Mouse (Mus musculus) MEL (cell line): ENCODE results near the gene Adamtsl1. TPM values are rescaled to one million over a fixed set of nuclear protein-coding genes. Genes with fewer than 3 reads are reported as not detected.

ENCODE experiments used
- DNase-seq: peaks from one replicate; pipeline ENCODE4 v3.0.0; 2011; ENCODE audit warnings: low read depth, low spot score
- H3K27ac ChIP-seq: 2 replicates; pipeline ENCODE4 v1.5.1; 2012; ENCODE audit warnings: low read depth, mild to moderate bottlenecking, control low read depth, low read length, moderate library complexity; ENCODE audit not compliant: control insufficient read depth
- H3K27me3 ChIP-seq, 2 experiments: fragments of 150-350 bp in 1 of 2; sonication (generic) in 1 of 2; 2 replicates each; pipeline ENCODE4 v1.6.1; 2012; ENCODE audit warnings: low read length in 2 of 2, mild to moderate bottlenecking in 2 of 2, improper control_type of control experiment in 1 of 2, moderate library complexity in 1 of 2; ENCODE audit not compliant: insufficient read depth in 2 of 2, control insufficient read depth in 1 of 2
- H3K36me3 ChIP-seq, 2 experiments: 2 replicates each; pipeline ENCODE4 v1.6.1; 2012 to 2014; ENCODE audit warnings: low read length in 2 of 2, improper control_type of control experiment in 1 of 2, inconsistent platforms in 1 of 2, mild to moderate bottlenecking in 1 of 2; ENCODE audit not compliant: insufficient read depth in 2 of 2, control insufficient read depth in 1 of 2
- H3K4me1 ChIP-seq, 2 experiments: fragments of 150-350 bp in 1 of 2; sonication (generic) in 1 of 2; 2 replicates each; pipeline ENCODE4 v1.6.1; 2012; ENCODE audit warnings: low read length in 2 of 2, improper control_type of control experiment in 1 of 2, mild to moderate bottlenecking in 1 of 2; ENCODE audit not compliant: insufficient read depth in 2 of 2, control insufficient read depth in 1 of 2
- H3K4me3 ChIP-seq, 2 experiments: fragments of 150-350 bp in 1 of 2; sonication (generic) in 1 of 2; 2 replicates each; pipeline ENCODE4 v1.5.1; 2012; ENCODE audit warnings: low read depth in 2 of 2, low read length in 2 of 2, mild to moderate bottlenecking in 2 of 2, moderate library complexity in 2 of 2, control low read depth in 1 of 2, improper control_type of control experiment in 1 of 2; ENCODE audit not compliant: control insufficient read depth in 1 of 2, insufficient read depth in 1 of 2
- H3K79me2 ChIP-seq: 2 replicates; pipeline ENCODE4 v1.6.1; 2012; ENCODE audit warnings: mild to moderate bottlenecking, low read length, moderate library complexity; ENCODE audit not compliant: control insufficient read depth, poor library complexity, insufficient read depth
- H3K9ac ChIP-seq: 2 replicates; pipeline ENCODE4 v1.6.1; 2012; ENCODE audit warnings: low read depth, mild to moderate bottlenecking, control low read depth, low read length, moderate library complexity; ENCODE audit not compliant: control insufficient read depth, poor library complexity, severe bottlenecking
- H3K9me3 ChIP-seq: fragments of 150-350 bp; sonication (generic); replicated peaks from 2 replicates; pipeline ENCODE4 v1.6.1; 2012; ENCODE audit warnings: mild to moderate bottlenecking, low read length, improper control_type of control experiment, moderate library complexity; ENCODE audit not compliant: insufficient read depth
- ELF1 ChIP-seq: IDR thresholded peaks from 2 replicates; pipeline ENCODE4 v1.6.1; 2014; ENCODE audit warnings: low read depth, mild to moderate bottlenecking, inconsistent platforms, low read length, improper control_type of control experiment, moderate library complexity
- EP300 ChIP-seq, 2 experiments: IDR thresholded peaks; 2 replicates each; pipeline ENCODE4 v1.6.1; 2011; ENCODE audit warnings: improper control_type of control experiment in 2 of 2, low read length in 2 of 2, low read depth in 1 of 2, mild to moderate bottlenecking in 1 of 2
- ETS1 ChIP-seq: IDR thresholded peaks from 2 replicates; pipeline ENCODE4 v1.6.1; 2012; ENCODE audit warnings: low read depth, mild to moderate bottlenecking, inconsistent platforms, low read length, improper control_type of control experiment, moderate library complexity
- GATA1 ChIP-seq: IDR thresholded peaks from 2 replicates; pipeline ENCODE4 v1.6.1; 2011; ENCODE audit warnings: low read depth, low read length, improper control_type of control experiment
- JUND ChIP-seq: IDR thresholded peaks from 2 replicates; pipeline ENCODE4 v1.6.1; 2011; ENCODE audit warnings: low read depth, mild to moderate bottlenecking, improper control_type of control experiment, low read length
- MAFK ChIP-seq: IDR thresholded peaks from 2 replicates; pipeline ENCODE4 v1.6.1; 2011; ENCODE audit warnings: low read depth, mild to moderate bottlenecking, low read length, improper control_type of control experiment, borderline replicate concordance
- MAX ChIP-seq: IDR thresholded peaks from 2 replicates; pipeline ENCODE4 v1.6.1; 2011; ENCODE audit warnings: low read length, improper control_type of control experiment
- MXI1 ChIP-seq: IDR thresholded peaks from 2 replicates; pipeline ENCODE4 v1.6.1; 2011; ENCODE audit warnings: mild to moderate bottlenecking, low read depth, low read length, improper control_type of control experiment
- MYC ChIP-seq: IDR thresholded peaks from 2 replicates; pipeline ENCODE4 v1.6.1; 2011; ENCODE audit warnings: low read depth, mild to moderate bottlenecking, low read length, improper control_type of control experiment, moderate library complexity
- POLR2A ChIP-seq, 2 experiments: IDR thresholded peaks; 2 replicates each; pipeline ENCODE4 v1.6.1; 2011 to 2012; ENCODE audit warnings: low read length in 2 of 2, mild to moderate bottlenecking in 2 of 2, control low read depth in 1 of 2, improper control_type of control experiment in 1 of 2, low read depth in 1 of 2, moderate library complexity in 1 of 2; ENCODE audit not compliant: control insufficient read depth in 1 of 2, insufficient read depth in 1 of 2, poor library complexity in 1 of 2
- SIN3A ChIP-seq: IDR thresholded peaks from 2 replicates; pipeline ENCODE4 v1.6.1; 2012; ENCODE audit warnings: low read length, improper control_type of control experiment, inconsistent platforms
- TAL1 ChIP-seq: IDR thresholded peaks from 2 replicates; pipeline ENCODE4 v1.6.1; 2012; ENCODE audit warnings: mild to moderate bottlenecking, inconsistent platforms, low read length, moderate library complexity, mixed read lengths
- TBP ChIP-seq: IDR thresholded peaks from 2 replicates; pipeline ENCODE4 v1.8.0; 2011; ENCODE audit warnings: low read depth, low read length, improper control_type of control experiment
- TCF12 ChIP-seq: IDR thresholded peaks from 2 replicates; pipeline ENCODE4 v1.6.1; 2014; ENCODE audit warnings: low read depth, mild to moderate bottlenecking, inconsistent platforms, low read length, improper control_type of control experiment, moderate library complexity
- UBTF ChIP-seq: IDR thresholded peaks from 2 replicates; pipeline ENCODE4 v1.6.1; 2012; ENCODE audit warnings: low read depth, mild to moderate bottlenecking, inconsistent platforms, low read length, improper control_type of control experiment, moderate library complexity, borderline replicate concordance; ENCODE audit not compliant: insufficient read depth
- ZKSCAN1 ChIP-seq: IDR thresholded peaks from 2 replicates; pipeline ENCODE4 v1.6.1; 2012; ENCODE audit warnings: low read depth, mild to moderate bottlenecking, inconsistent platforms, low read length, improper control_type of control experiment, moderate library complexity
- ZNF384 ChIP-seq: IDR thresholded peaks from 2 replicates; pipeline ENCODE4 v1.6.1; 2012; ENCODE audit warnings: low read depth, mild to moderate bottlenecking, inconsistent platforms, low read length, improper control_type of control experiment
- polyA plus RNA-seq, 2 experiments: library from polyadenylated mRNA; stranded (reverse) in 1 of 2; unstranded in 1 of 2; fragments of >175 nt in 1 of 2; fragments of >200 nt in 1 of 2; gene quantifications; 2 replicates each; pipeline versions ENCODE4 v1.2.1 to v1.2.4; 2012; ENCODE audit warnings: low replicate concordance in 2 of 2, low read depth in 1 of 2; ENCODE audit not compliant: insufficient read length in 2 of 2, insufficient read depth in 1 of 2, missing spikeins in 1 of 2
- total RNA-seq: library from RNA; depleted of rRNA; stranded (reverse); fragments of 300-350 nt; gene quantifications from 2 replicates; pipeline ENCODE4 v1.2.3, GENCODE M21; 2012

Adamtsl1 gene
- total and polyA plus RNA-seq, 3 experiments, result not detected

GRCm38 (mm10) chr4:86427312-86427711, 913.3 kb downstream of the Adamtsl1 start:
- 0 out of 2 replicates have a peak, but pooled peaks have one; percentile 1 for TF ChIP-seq SIN3A
- TF ChIP-seq GATA1, result peak; percentile 91
- TF ChIP-seq MAFK, result no peak
- TF ChIP-seq ETS1, result peak; percentile 35; the same call in 1 of the 2 replicates
- peak; percentile 42 to 65 for TF ChIP-seq EP300 (IDR thresholded peaks at IDR 0.05; ENCODE audit: low read depth in 1 of 2, low read length in 2 of 2)
- no peak for TF ChIP-seq TBP
- TF ChIP-seq TCF12, result peak; percentile 25; the same call in 1 of the 2 replicates
- TF ChIP-seq MXI1, result 0 out of 2 replicates have a peak, but pooled peaks have one; percentile 5
- Histone ChIP-seq H3K27me3 (peaks cover 0 to 2% of the 10 kb centered on the region in 2 experiments; a peak in 1 of 4 replicates), H3K4me3 (peak overlapping the region in 1 of 2 experiments; percentile 18; a peak in 1 of 4 replicates), H3K36me3 (peaks cover 0 to 16% of the 10 kb centered on the region in 2 experiments; a peak in 2 of 4 replicates), H3K79me2 (no peaks in the 10 kb centered on the region), H3K4me1 (peaks cover 5 to 24% of the 10 kb centered on the region in 2 experiments), H3K9ac (no peak overlapping the region), H3K9me3 (no peaks in the 10 kb centered on the region), H3K27ac (peak overlapping the region; percentile 34)
- peak; percentile 77 for DNase-seq

- H3K4me3 ChIP-seq, result 0 out of 4 replicates have a peak overlapping the region, but pooled peaks of 1 of the 2 experiments have one; percentile 18
Observed at GRCm38 (mm10) chr4:86428091-86428745, 914.2 kb downstream of the Adamtsl1 start.

More at GRCm38 (mm10) chr4:86428091-86428745, 914.2 kb downstream of the Adamtsl1 start:
- Histone ChIP-seq H3K27me3 (no peaks in the 10 kb centered on the region), H3K36me3 (peaks cover 0 to 16% of the 10 kb centered on the region in 2 experiments; a peak in 2 of 4 replicates), H3K9me3 (no peaks in the 10 kb centered on the region), H3K4me1 (peaks cover 5 to 24% of the 10 kb centered on the region in 2 experiments), H3K27ac (peak overlapping the region; percentile 46; the same call in 1 of the 2 replicates), H3K79me2 (no peaks in the 10 kb centered on the region), H3K9ac (peak overlapping the region; percentile 21; the same call in 1 of the 2 replicates)
- peak; percentile 77 for DNase-seq
- TF ChIP-seq SIN3A (peak; percentile 53; the same call in 1 of the 2 replicates), ETS1 (peak; percentile 60), POLR2A (IDR thresholded peaks at IDR 0.05; ENCODE audit: control insufficient read depth in 1 of 2, insufficient read depth in 1 of 2, low read depth in 1 of 2, low read length in 2 of 2, poor library complexity in 1 of 2) (0 out of 4 replicates have a peak, but pooled peaks of 1 of the 2 experiments have one; percentile 31), ELF1 (peak; percentile 57; the same call in 1 of the 2 replicates), MAFK (0 out of 2 replicates have a peak, but pooled peaks have one; percentile 13), MYC (0 out of 2 replicates have a peak, but pooled peaks have one; percentile 36), UBTF (no peak), MXI1 (peak; percentile 20; the same call in 1 of the 2 replicates), GATA1 (peak; percentile 33; the same call in 1 of the 2 replicates), EP300 (IDR thresholded peaks at IDR 0.05; ENCODE audit: low read depth in 1 of 2, low read length in 2 of 2) (peak; percentile 62 to 80), TBP (0 out of 2 replicates have a peak, but pooled peaks have one; percentile 62), ZNF384 (no peak), MAX (peak; percentile 28; the same call in 1 of the 2 replicates), ZKSCAN1 (no peak), JUND (0 out of 2 replicates have a peak, but pooled peaks have one; percentile 13), TAL1 (no peak)
